Mouse (Mus musculus) embryo, embryonic 9.5 days (tissue): Measurements from ENCODE around the gene Map3k6.

Experiments
- DNase-seq: peaks from one replicate; pipeline ENCODE4 v3.0.0-alpha.2; 2017; ENCODE audit errors: extremely low spot score

Map3k6 gene

GRCm38 (mm10) chr4:133282656-133283055 is 42.0 kb downstream of the Map3k6 start:
- DNase-seq, result peak; percentile 39

DNA sequence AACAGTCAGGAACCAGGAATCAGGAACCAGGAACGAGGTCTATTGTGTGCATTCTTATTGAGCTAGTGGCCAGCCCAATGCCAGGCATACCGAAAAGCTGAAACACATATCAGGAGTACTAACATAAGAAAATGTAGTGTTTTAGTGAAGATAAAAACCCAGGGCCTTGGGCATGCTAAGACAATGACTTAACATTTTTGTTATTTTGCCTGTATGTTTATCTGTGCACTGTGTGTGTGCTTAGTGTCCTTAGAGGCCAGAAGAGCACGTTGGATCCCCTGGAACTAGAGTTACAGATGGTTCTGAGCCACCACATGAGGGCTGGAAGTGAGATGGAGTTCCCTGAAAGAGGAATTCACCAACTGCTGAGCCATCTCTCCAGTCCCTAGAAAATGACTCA is 44.7 kb downstream of the Map3k6 start:
- DNase-seq, result no peak

GRCm38 (mm10) chr4:133285950-133286349 is 45.3 kb downstream of the Map3k6 start:
- no peak for DNase-seq

DNA sequence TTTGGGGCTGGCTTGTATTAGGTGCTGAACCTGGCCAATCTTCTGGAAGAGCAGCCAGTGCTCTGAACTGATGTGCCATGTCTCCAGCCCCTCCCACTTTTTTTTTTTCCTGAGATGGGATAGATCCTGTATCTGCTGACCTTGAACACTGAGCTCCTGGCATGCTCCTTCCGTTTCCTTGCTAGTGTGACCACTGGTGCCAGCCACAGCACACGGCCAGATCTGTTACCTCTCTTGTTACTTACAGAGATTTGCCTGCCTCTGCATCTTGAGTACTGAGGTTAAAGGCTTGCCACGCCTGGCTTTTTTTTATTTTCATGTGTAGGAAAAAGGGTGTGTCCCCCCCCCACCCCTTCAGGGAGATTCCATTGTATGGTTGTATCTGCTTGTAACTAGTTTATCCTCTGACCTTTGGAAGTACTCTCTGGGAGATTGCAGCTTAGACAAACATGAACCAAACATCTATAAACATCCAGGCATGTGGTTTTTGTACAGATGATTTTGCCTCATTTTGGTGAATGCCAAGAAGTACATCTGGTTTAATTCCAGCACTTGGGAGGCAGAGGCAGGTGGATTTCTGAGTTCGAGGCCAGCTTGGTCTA is 46.0 kb downstream of the Map3k6 start:
- DNase-seq, result no peak

- no peak for DNase-seq
These were observed 50.6 kb downstream of the Map3k6 start for GRCm38 (mm10) chr4:133291255-133291654.

- no peak for DNase-seq
These were observed 51.8 kb downstream of the Map3k6 start for GRCm38 (mm10) chr4:133292405-133292804.

- DNase-seq, result peak; percentile 57
These were observed 52.6 kb downstream of the Map3k6 start for GRCm38 (mm10) chr4:133292901-133293843.

DNA sequence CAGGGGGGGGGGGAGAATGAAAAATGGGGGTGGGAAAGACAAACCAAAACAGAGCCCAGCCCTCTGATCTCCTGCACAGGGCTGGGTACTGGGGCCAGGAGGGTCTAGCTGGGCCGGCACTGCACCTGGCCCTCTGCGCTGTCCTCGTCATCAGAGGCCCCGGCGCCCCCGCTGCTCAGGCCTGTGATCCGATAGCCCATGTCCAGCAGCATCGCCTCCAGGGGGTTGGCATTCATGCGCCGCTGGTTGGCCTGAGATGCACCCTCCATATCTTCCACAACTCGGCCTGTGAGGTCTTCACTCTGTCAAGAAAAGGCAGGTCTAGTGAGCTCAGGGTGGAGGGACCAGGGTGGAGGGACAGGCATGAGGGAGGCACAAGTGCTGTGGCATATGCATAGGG is 53.5 kb downstream of the Map3k6 start:
- DNase-seq, result no peak

DNA sequence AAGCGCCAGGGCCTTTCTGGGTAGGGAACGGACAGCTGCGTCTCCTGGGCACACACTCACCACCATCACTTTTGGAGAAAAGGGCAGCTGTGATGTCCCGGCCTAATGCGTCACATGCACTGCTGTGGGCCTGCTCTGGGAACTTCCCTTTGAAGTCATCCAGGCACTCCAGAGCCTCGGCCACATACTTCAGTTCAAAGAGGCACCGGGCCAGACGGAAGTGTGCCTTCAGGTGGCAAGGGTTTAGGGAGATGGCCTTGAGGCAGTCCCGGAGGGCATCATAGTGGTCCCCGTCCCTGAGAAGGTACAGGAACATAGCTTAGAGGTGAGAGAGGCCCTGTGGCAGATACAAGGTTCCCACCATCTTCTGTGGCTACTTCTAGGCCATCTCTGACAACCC is 56.7 kb downstream of the Map3k6 start:
- no peak for DNase-seq

- DNase-seq, result peak; percentile 82
These were observed 57.2 kb downstream of the Map3k6 start for GRCm38 (mm10) chr4:133297801-133298238.

GRCm38 (mm10) chr4:133298516-133299365 is 58.1 kb downstream of the Map3k6 start:
- no peak for DNase-seq

DNA sequence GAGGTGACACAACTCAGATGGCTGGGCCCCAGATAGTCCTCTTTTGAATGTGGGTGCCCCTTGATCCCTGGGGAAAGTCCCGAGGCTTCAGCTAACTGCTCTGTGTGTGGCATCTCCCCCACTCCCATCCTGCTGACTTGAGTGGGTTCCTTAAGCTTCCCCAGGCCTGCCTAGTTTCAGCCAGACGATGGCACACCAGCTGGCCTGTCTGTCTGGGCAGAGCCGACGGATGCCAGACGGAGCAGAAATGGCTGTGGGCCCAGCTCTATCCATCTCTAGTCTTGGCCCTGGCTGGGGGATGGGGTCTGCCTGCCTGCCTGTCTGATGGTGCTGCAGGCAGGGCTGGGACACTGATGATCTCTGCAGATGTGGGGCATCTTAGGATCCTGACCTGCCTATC is 59.1 kb downstream of the Map3k6 start:
- no peak for DNase-seq

DNA sequence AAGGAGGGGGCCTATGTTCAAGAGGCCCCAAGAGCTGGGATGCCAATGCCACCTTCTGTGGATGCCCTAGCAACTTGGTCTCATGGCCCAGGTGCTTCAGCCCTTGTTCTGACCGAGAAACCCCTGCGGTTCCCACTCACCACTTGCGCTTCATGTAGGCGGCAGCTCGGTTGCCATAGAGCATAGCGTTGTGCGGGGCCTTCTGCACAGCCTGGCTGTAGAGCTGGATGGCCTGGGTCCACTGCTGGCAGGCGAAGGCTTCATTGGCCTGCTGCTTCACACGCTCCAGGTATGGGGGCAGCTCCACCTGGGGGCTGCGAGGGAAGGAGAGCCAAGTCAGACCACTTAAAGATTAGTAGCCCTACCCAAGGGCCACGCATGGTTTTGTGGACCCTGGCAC is 59.8 kb downstream of the Map3k6 start:
- DNase-seq, result no peak

- DNase-seq, result peak; percentile 74
These were observed 61.2 kb downstream of the Map3k6 start for GRCm38 (mm10) chr4:133301802-133302201.
